Mouse (Mus musculus) stomach, embryonic 16.5 days (tissue): ENCODE measurements around the gene 2210017I01Rik. TPM values are rescaled to one million over a fixed set of nuclear protein-coding genes. Genes with fewer than 3 reads are reported as not detected.
A peak's percentile ranks its signal among the peaks of the same experiment; 100 is the strongest.

Source experiments
- ATAC-seq: fragments of 200-750 bp; cut with Nextera tagmentation; 2 replicates; pipeline ENCODE4 v1.8.0; 2017; ENCODE audit warnings: moderate number of reproducible peaks, moderate TSS enrichment; ENCODE audit not compliant: insufficient read depth, low FRiP score
- H3K27ac ChIP-seq: fragments of 300-500 bp; sonication (generic); 2 replicates; pipeline ENCODE4 v1.5.1; 2014; ENCODE audit warnings: low read length
- H3K27me3 ChIP-seq: fragments of 300-500 bp; sonication (generic); 2 replicates; pipeline ENCODE4 v1.6.1; 2014; ENCODE audit warnings: low read length, control low read depth, mixed read lengths; ENCODE audit not compliant: control insufficient read depth, insufficient read depth
- H3K36me3 ChIP-seq: fragments of 300-500 bp; sonication (generic); 2 replicates; pipeline ENCODE4 v1.6.1; 2014; ENCODE audit warnings: low read length; ENCODE audit not compliant: control insufficient read depth, insufficient read depth
- H3K4me1 ChIP-seq: fragments of 300-500 bp; sonication (generic); 2 replicates; pipeline ENCODE4 v1.6.1; 2014; ENCODE audit warnings: low read length, control low read depth, mixed read lengths; ENCODE audit not compliant: control insufficient read depth, insufficient read depth
- H3K4me2 ChIP-seq: fragments of 300-500 bp; sonication (generic); 2 replicates; pipeline ENCODE4 v1.6.1; 2014; ENCODE audit warnings: low read depth, low read length, mixed read lengths
- H3K4me3 ChIP-seq: fragments of 300-500 bp; sonication (generic); replicated peaks from 2 replicates; pipeline ENCODE4 v1.5.1; 2014; ENCODE audit warnings: mild to moderate bottlenecking, low read length
- H3K9ac ChIP-seq: fragments of 300-500 bp; sonication (generic); 2 replicates; pipeline ENCODE4 v1.6.1; 2014; ENCODE audit warnings: low read length
- H3K9me3 ChIP-seq: fragments of 300-500 bp; sonication (generic); replicated peaks from 2 replicates; pipeline ENCODE4 v1.6.1; 2016; ENCODE audit warnings: low read length, control low read depth; ENCODE audit not compliant: control insufficient read depth
- WGBS: fragments of 180-500 bp; shearing (Covaris S2); extraction: QIAGEN DNeasy Blood & Tissue Kit; methylation state at CpG from one replicate; pipeline ENCODE4 v1.1.7; 2014; 5-methylcytosine and 5-hydroxymethylcytosine counted together
- polyA plus RNA-seq: library from polyadenylated mRNA; unstranded; fragments of >200 nt; fragmentation: Nextera tagmentation; extraction: Ambion mirVana; gene quantifications from 2 replicates; pipeline ENCODE4 v1.2.1, GENCODE M21; 2015

Gene 2210017I01Rik
- polyA plus RNA-seq, 1 experiment from 2014 or later = not detected

- Histone ChIP-seq H3K4me2 (no peak overlapping the region), H3K36me3 (no peaks in the 10 kb centered on the region), H3K27ac (no peak overlapping the region), H3K4me3 (no peak overlapping the region), H3K9ac (no peak overlapping the region), H3K27me3 (no peaks in the 10 kb centered on the region), H3K9me3 (no peaks in the 10 kb centered on the region), H3K4me1 (no peaks in the 10 kb centered on the region)
- no peak for ATAC-seq
- WGBS = 45% methylated on average over 1 of the region's 1 CpGs
Measured at GRCm38 (mm10) chr3:92600456-92600855, 6.8 kb downstream of the 2210017I01Rik start.

- no peaks in the 10 kb centered on the region for H3K36me3 ChIP-seq
- H3K9ac ChIP-seq = no peak overlapping the region
- H3K4me2 ChIP-seq = no peak overlapping the region
- no peaks in the 10 kb centered on the region for H3K27me3 ChIP-seq
- no peaks in the 10 kb centered on the region for H3K9me3 ChIP-seq
- H3K4me3 ChIP-seq = no peak overlapping the region
- H3K4me1 ChIP-seq = no peaks in the 10 kb centered on the region
- H3K27ac ChIP-seq = no peak overlapping the region
- ATAC-seq = no peak
Measured at GRCm38 (mm10) chr3:92599973-92600372, 7.3 kb downstream of the 2210017I01Rik start.

- Histone ChIP-seq H3K36me3 (no peaks in the 10 kb centered on the region), H3K9me3 (no peaks in the 10 kb centered on the region), H3K27ac (no peak overlapping the region), H3K9ac (no peak overlapping the region), H3K4me1 (no peaks in the 10 kb centered on the region), H3K4me2 (no peak overlapping the region), H3K27me3 (no peaks in the 10 kb centered on the region), H3K4me3 (no peak overlapping the region)
- 86% methylated on average over 2 of the region's 2 CpGs for WGBS
- no peak for ATAC-seq
Measured at GRCm38 (mm10) chr3:92598429-92598828, 8.9 kb downstream of the 2210017I01Rik start.

- Histone ChIP-seq H3K9ac (no peak within 1 kb of the TSS), H3K9me3 (no peaks in the 10 kb centered on the region), H3K4me3 (no peak within 1 kb of the TSS), H3K4me1 (no peaks in the 10 kb centered on the region), H3K27me3 (no peaks in the 10 kb centered on the region), H3K27ac (no peak within 1 kb of the TSS), H3K36me3 (no peaks in the 10 kb centered on the region), H3K4me2 (no peak within 1 kb of the TSS)
- WGBS = 63% methylated on average over 1 of the region's 1 CpGs
- ATAC-seq = no peak
Measured at GRCm38 (mm10) chr3:92588858-92589257, 18.4 kb downstream of the 2210017I01Rik start, which contains the start of gene Smcp. Gene Smcp, minus strand, starts transcription at chr3:92588997.

- H3K4me1 ChIP-seq = no peaks in the 10 kb centered on the region
- no peaks in the 10 kb centered on the region for H3K36me3 ChIP-seq
- ATAC-seq = no peak
- H3K27me3 ChIP-seq = no peaks in the 10 kb centered on the region
- H3K4me2 ChIP-seq = no peak overlapping the region
- H3K9me3 ChIP-seq = no peaks in the 10 kb centered on the region
- H3K9ac ChIP-seq = no peak overlapping the region
- H3K27ac ChIP-seq = no peak overlapping the region
- H3K4me3 ChIP-seq = no peak overlapping the region
- WGBS = 61% methylated on average over 3 of the region's 3 CpGs
Measured at GRCm38 (mm10) chr3:92587190-92587589, 20.1 kb downstream of the 2210017I01Rik start.

- H3K27me3 ChIP-seq = no peaks in the 10 kb centered on the region
- H3K36me3 ChIP-seq = no peaks in the 10 kb centered on the region
- H3K9me3 ChIP-seq = no peaks in the 10 kb centered on the region
- 52% methylated on average over 1 of the region's 1 CpGs for WGBS
- H3K27ac ChIP-seq = no peak overlapping the region
- no peak overlapping the region for H3K4me3 ChIP-seq
- no peaks in the 10 kb centered on the region for H3K4me1 ChIP-seq
- ATAC-seq = no peak
- H3K4me2 ChIP-seq = no peak overlapping the region
- H3K9ac ChIP-seq = no peak overlapping the region
Measured at GRCm38 (mm10) chr3:92585055-92585454, 22.2 kb downstream of the 2210017I01Rik start.

GRCm38 (mm10) chr3:92583164-92583826 lies 24.0 kb downstream of the 2210017I01Rik start:
- no peak overlapping the region for H3K4me2 ChIP-seq
- 42% methylated on average over 3 of the region's 3 CpGs for WGBS
- H3K9ac ChIP-seq = no peak overlapping the region

GRCm38 (mm10) chr3:92579508-92579907 lies 27.8 kb downstream of the 2210017I01Rik start:
- Histone ChIP-seq H3K4me2 (no peak overlapping the region), H3K36me3 (no peaks in the 10 kb centered on the region), H3K27me3 (no peaks in the 10 kb centered on the region), H3K9ac (no peak overlapping the region), H3K27ac (peak overlapping the region; percentile 69), H3K4me1 (0 out of 2 replicates have a peak, but pooled peaks cover 4% of the 10 kb centered on the region), H3K4me3 (no peak overlapping the region), H3K9me3 (no peaks in the 10 kb centered on the region)
- WGBS = 56% methylated on average over 1 of the region's 1 CpGs
- peak; percentile 75; the same call in 1 of the 2 replicates for ATAC-seq

More at GRCm38 (mm10) chr3:92583164-92583826, 24.0 kb downstream of the 2210017I01Rik start:
- H3K27me3 ChIP-seq = no peaks in the 10 kb centered on the region
- no peaks in the 10 kb centered on the region for H3K36me3 ChIP-seq
- no peaks in the 10 kb centered on the region for H3K9me3 ChIP-seq
- 0 out of 2 replicates have a peak, but pooled peaks cover 4% of the 10 kb centered on the region for H3K4me1 ChIP-seq
- no peak for ATAC-seq
- H3K4me3 ChIP-seq = no peak overlapping the region
- no peak overlapping the region for H3K27ac ChIP-seq

GRCm38 (mm10) chr3:92578652-92579413 lies 28.5 kb downstream of the 2210017I01Rik start:
- 44% methylated on average over 4 of the region's 4 CpGs for WGBS
- no peaks in the 10 kb centered on the region for H3K36me3 ChIP-seq
- H3K4me2 ChIP-seq = no peak overlapping the region
- 0 out of 2 replicates have a peak, but pooled peaks cover 4% of the 10 kb centered on the region for H3K4me1 ChIP-seq
- H3K4me3 ChIP-seq = no peak overlapping the region
- H3K27me3 ChIP-seq = no peaks in the 10 kb centered on the region
- ATAC-seq = 0 out of 2 replicates have a peak, but pooled peaks have one; percentile 25
- peak overlapping the region; percentile 69 for H3K27ac ChIP-seq
- H3K9ac ChIP-seq = no peak overlapping the region
- no peaks in the 10 kb centered on the region for H3K9me3 ChIP-seq
